Mouse (Mus musculus) forebrain, embryonic 13.5 days (tissue): ENCODE measurements around the gene Gm45837. TPM values are rescaled to one million over a fixed set of nuclear protein-coding genes. Genes with fewer than 3 reads are reported as not detected.

Experiments
- ATAC-seq: fragments of 200-750 bp; cut with Nextera tagmentation; 2 replicates; pipeline ENCODE4 v1.8.0; 2017
- H3K27ac ChIP-seq: fragments of 300-500 bp; sonication (generic); 2 replicates; pipeline ENCODE4 v1.5.1; 2015; ENCODE audit warnings: inconsistent platforms, mild to moderate bottlenecking, moderate library complexity
- H3K27me3 ChIP-seq: fragments of 300-500 bp; sonication (generic); 2 replicates; pipeline ENCODE4 v1.6.1; 2015; ENCODE audit warnings: mild to moderate bottlenecking, inconsistent platforms
- H3K36me3 ChIP-seq: fragments of 300-500 bp; sonication (generic); 2 replicates; pipeline ENCODE4 v1.6.1; 2015; ENCODE audit warnings: mild to moderate bottlenecking, inconsistent platforms; ENCODE audit not compliant: poor library complexity, severe bottlenecking
- H3K4me1 ChIP-seq: fragments of 300-500 bp; sonication (generic); 2 replicates; pipeline ENCODE4 v1.6.1; 2015; ENCODE audit warnings: inconsistent platforms
- H3K4me2 ChIP-seq: fragments of 300-500 bp; sonication (generic); 2 replicates; pipeline ENCODE4 v1.6.1; 2015; ENCODE audit warnings: inconsistent platforms, mild to moderate bottlenecking, moderate library complexity
- H3K4me3 ChIP-seq: fragments of 300-500 bp; sonication (generic); 2 replicates; pipeline ENCODE4 v1.5.1; 2015; ENCODE audit warnings: mild to moderate bottlenecking, inconsistent platforms
- H3K9ac ChIP-seq: fragments of 300-500 bp; sonication (generic); 2 replicates; pipeline ENCODE4 v1.6.1; 2015; ENCODE audit warnings: mild to moderate bottlenecking, inconsistent platforms
- H3K9me3 ChIP-seq: fragments of 300-500 bp; sonication (generic); replicated peaks from 2 replicates; pipeline ENCODE4 v1.6.1; 2016; ENCODE audit warnings: inconsistent platforms
- WGBS: fragments of 180-500 bp; shearing (Covaris S2); methylation state at CpG from one replicate; pipeline ENCODE4 v1.1.7; 2015; 5-methylcytosine and 5-hydroxymethylcytosine counted together
- polyA plus RNA-seq: library from polyadenylated mRNA; unstranded; fragments of >200 nt; fragmentation: Nextera tagmentation; extraction: Ambion mirVana; gene quantifications from 2 replicates; pipeline ENCODE4 v1.2.1, GENCODE M21; 2015

Gm45837 gene
- polyA plus RNA-seq, 1 experiment from 2014 or later, result not detected

GRCm38 (mm10) chr7:101472598-101473558, 62.2 kb downstream of the Gm45837 start:
- no peak for ATAC-seq
- 61% methylated on average over 10 of the region's 10 CpGs for WGBS
- H3K9me3 ChIP-seq, result no peaks in the 10 kb centered on the region
- no peak overlapping the region for H3K27ac ChIP-seq
- H3K4me2 ChIP-seq, result no peak overlapping the region
- H3K27me3 ChIP-seq, result no peaks in the 10 kb centered on the region
- no peak overlapping the region for H3K9ac ChIP-seq
- H3K4me1 ChIP-seq, result no peaks in the 10 kb centered on the region
- H3K4me3 ChIP-seq, result no peak overlapping the region
- no peaks in the 10 kb centered on the region for H3K36me3 ChIP-seq

- no peak for ATAC-seq
- Histone ChIP-seq H3K4me3 (no peak overlapping the region), H3K27ac (no peak overlapping the region), H3K36me3 (no peaks in the 10 kb centered on the region), H3K9ac (no peak overlapping the region), H3K4me1 (no peaks in the 10 kb centered on the region), H3K27me3 (no peaks in the 10 kb centered on the region), H3K4me2 (no peak overlapping the region), H3K9me3 (no peaks in the 10 kb centered on the region)
- WGBS, result 89% methylated on average over 5 of the region's 5 CpGs
These were observed 63.7 kb downstream of the Gm45837 start for GRCm38 (mm10) chr7:101474399-101474811.

GRCm38 (mm10) chr7:101476028-101476427, 65.3 kb downstream of the Gm45837 start:
- Histone ChIP-seq H3K4me1 (no peaks in the 10 kb centered on the region), H3K36me3 (no peaks in the 10 kb centered on the region), H3K4me3 (no peak overlapping the region), H3K9me3 (no peaks in the 10 kb centered on the region), H3K9ac (no peak overlapping the region), H3K27ac (no peak overlapping the region), H3K27me3 (no peaks in the 10 kb centered on the region), H3K4me2 (no peak overlapping the region)
- WGBS, result 72% methylated on average over 3 of the region's 3 CpGs
- ATAC-seq, result no peak

- no peaks in the 10 kb centered on the region for H3K36me3 ChIP-seq
- no peaks in the 10 kb centered on the region for H3K27me3 ChIP-seq
- H3K4me1 ChIP-seq, result no peaks in the 10 kb centered on the region
- no peak for ATAC-seq
- no peaks in the 10 kb centered on the region for H3K9me3 ChIP-seq
- H3K4me3 ChIP-seq, result no peak overlapping the region
- H3K27ac ChIP-seq, result no peak overlapping the region
- WGBS, result 81% methylated on average over 4 of the region's 4 CpGs
- H3K9ac ChIP-seq, result 0 out of 2 replicates have a peak overlapping the region, but pooled peaks have one; percentile 1
- no peak overlapping the region for H3K4me2 ChIP-seq
These were observed 65.8 kb downstream of the Gm45837 start for GRCm38 (mm10) chr7:101476493-101476892.

GRCm38 (mm10) chr7:101477200-101477599, 66.5 kb downstream of the Gm45837 start:
- WGBS, result 43% methylated on average over 5 of the region's 5 CpGs
- H3K4me2 ChIP-seq, result no peak overlapping the region
- H3K9ac ChIP-seq, result no peak overlapping the region
- H3K36me3 ChIP-seq, result no peaks in the 10 kb centered on the region
- H3K4me3 ChIP-seq, result no peak overlapping the region
- H3K27me3 ChIP-seq, result no peaks in the 10 kb centered on the region
- ATAC-seq, result no peak
- peaks cover under 1% of the 10 kb centered on the region; the same call in 1 of the 2 replicates for H3K4me1 ChIP-seq
- H3K27ac ChIP-seq, result no peak overlapping the region
- no peaks in the 10 kb centered on the region for H3K9me3 ChIP-seq

- no peaks in the 10 kb centered on the region for H3K27me3 ChIP-seq
- peaks cover 7% of the 10 kb centered on the region for H3K4me1 ChIP-seq
- no peak overlapping the region for H3K4me3 ChIP-seq
- no peaks in the 10 kb centered on the region for H3K9me3 ChIP-seq
- H3K36me3 ChIP-seq, result no peaks in the 10 kb centered on the region
- WGBS, result 70% methylated on average over 5 of the region's 5 CpGs
- H3K9ac ChIP-seq, result no peak overlapping the region
- no peak overlapping the region for H3K27ac ChIP-seq
- no peak overlapping the region for H3K4me2 ChIP-seq
- no peak for ATAC-seq
These were observed 67.4 kb downstream of the Gm45837 start for GRCm38 (mm10) chr7:101478099-101478498.

- ATAC-seq, result no peak
- H3K27me3 ChIP-seq, result no peaks in the 10 kb centered on the region
- H3K9me3 ChIP-seq, result no peaks in the 10 kb centered on the region
- H3K27ac ChIP-seq, result no peak overlapping the region
- no peaks in the 10 kb centered on the region for H3K36me3 ChIP-seq
- H3K4me3 ChIP-seq, result no peak overlapping the region
- H3K4me1 ChIP-seq, result peaks cover 13% of the 10 kb centered on the region
- 66% methylated on average over 4 of the region's 4 CpGs for WGBS
- H3K4me2 ChIP-seq, result no peak overlapping the region
- no peak overlapping the region for H3K9ac ChIP-seq
These were observed 69.2 kb downstream of the Gm45837 start for GRCm38 (mm10) chr7:101479841-101480240.

- H3K9me3 ChIP-seq, result no peaks in the 10 kb centered on the region
- no peak overlapping the region for H3K4me2 ChIP-seq
- H3K36me3 ChIP-seq, result no peaks in the 10 kb centered on the region
- no peak for ATAC-seq
- H3K4me1 ChIP-seq, result peaks cover 13% of the 10 kb centered on the region
- no peak overlapping the region for H3K4me3 ChIP-seq
- H3K9ac ChIP-seq, result no peak overlapping the region
- WGBS, result 54% methylated on average over 6 of the region's 6 CpGs
- H3K27me3 ChIP-seq, result no peaks in the 10 kb centered on the region
- no peak overlapping the region for H3K27ac ChIP-seq
These were observed 70.0 kb downstream of the Gm45837 start for GRCm38 (mm10) chr7:101480671-101481070.

- Histone ChIP-seq H3K9me3 (no peaks in the 10 kb centered on the region), H3K27me3 (no peaks in the 10 kb centered on the region), H3K27ac (no peak overlapping the region), H3K4me1 (peaks cover 13% of the 10 kb centered on the region), H3K4me2 (no peak overlapping the region), H3K9ac (no peak overlapping the region), H3K36me3 (no peaks in the 10 kb centered on the region), H3K4me3 (no peak overlapping the region)
- ATAC-seq, result 0 out of 2 replicates have a peak, but pooled peaks have one; percentile 28
- 73% methylated on average over 8 of the region's 8 CpGs for WGBS
These were observed 71.3 kb downstream of the Gm45837 start for GRCm38 (mm10) chr7:101481872-101482498.

- H3K27me3 ChIP-seq, result no peaks in the 10 kb centered on the region
- peak overlapping the region; percentile 54; the same call in 1 of the 2 replicates for H3K27ac ChIP-seq
- H3K9ac ChIP-seq, result no peak overlapping the region
- H3K9me3 ChIP-seq, result no peaks in the 10 kb centered on the region
- H3K4me3 ChIP-seq, result no peak overlapping the region
- H3K4me2 ChIP-seq, result no peak overlapping the region
- no peaks in the 10 kb centered on the region for H3K36me3 ChIP-seq
- peak; percentile 67 for ATAC-seq
- H3K4me1 ChIP-seq, result peaks cover 13% of the 10 kb centered on the region
- WGBS, result 72% methylated on average over 9 of the region's 9 CpGs
These were observed 71.9 kb downstream of the Gm45837 start for GRCm38 (mm10) chr7:101482499-101483081.

GRCm38 (mm10) chr7:101483498-101484115, 72.9 kb downstream of the Gm45837 start:
- peaks cover 13% of the 10 kb centered on the region for H3K4me1 ChIP-seq
- no peaks in the 10 kb centered on the region for H3K27me3 ChIP-seq
- 86% methylated on average over 9 of the region's 9 CpGs for WGBS
- H3K9me3 ChIP-seq, result no peaks in the 10 kb centered on the region
- H3K9ac ChIP-seq, result peak overlapping the region; percentile 21; the same call in 1 of the 2 replicates
- no peak overlapping the region for H3K27ac ChIP-seq
- no peak overlapping the region for H3K4me3 ChIP-seq
- no peaks in the 10 kb centered on the region for H3K36me3 ChIP-seq
- H3K4me2 ChIP-seq, result no peak overlapping the region
- ATAC-seq, result no peak
